Mouse (Mus musculus) embryo, embryonic 9.5 days (tissue): Measurements from ENCODE around the gene 2900011O08Rik.
"Not testable (repeated sequence)": the region's sequence is repeated elsewhere in the genome, so short reads cannot be mapped to it uniquely, and the experiment has no call there.

Experiments used
- DNase-seq: peaks from one replicate; pipeline ENCODE4 v3.0.0-alpha.2; 2017; ENCODE audit errors: extremely low spot score

Gene 2900011O08Rik

GRCm38 (mm10) chr16:13986574-13987478, at the start of gene 2900011O08Rik, which contains the start of gene Ifitm7:
Gene 2900011O08Rik, plus strand, starts transcription at chr16:13986604.
Gene Ifitm7, minus strand, starts transcription at chr16:13986888.
- peak; percentile 56 for DNase-seq

DNA sequence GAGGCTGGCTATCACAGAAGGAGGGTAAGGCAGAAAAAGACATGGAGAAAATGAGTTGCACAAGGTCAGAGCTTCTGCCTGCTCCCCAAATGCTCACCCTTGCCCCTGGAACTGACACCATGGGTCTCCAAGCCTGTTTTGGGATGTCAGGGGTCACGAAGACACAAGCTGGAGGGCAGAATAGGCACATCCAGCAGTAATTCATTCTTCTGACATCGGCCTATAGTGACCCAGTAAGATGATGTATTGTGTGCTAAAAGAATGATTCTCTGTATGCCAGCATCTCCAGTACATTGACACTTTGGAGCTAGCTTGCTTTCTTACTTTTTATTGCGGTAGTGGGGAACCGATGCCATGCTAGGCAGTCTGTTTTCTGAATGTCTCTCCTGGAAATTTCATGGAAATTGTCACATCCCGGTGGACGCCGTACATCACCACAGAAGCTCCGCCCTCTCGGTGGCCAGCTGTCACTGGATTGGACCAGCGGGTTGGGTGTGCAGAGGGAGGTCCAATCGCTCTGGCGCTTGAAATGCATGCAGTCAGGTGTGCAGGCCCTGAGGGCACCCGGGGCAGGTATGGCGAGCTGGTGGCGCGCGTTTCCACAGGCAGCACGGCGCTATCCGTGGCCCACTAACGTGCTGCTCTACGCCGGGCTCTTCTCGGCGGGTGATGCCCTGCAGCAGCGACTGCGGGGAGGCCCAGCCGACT, 46.1 kb upstream of the 2900011O08Rik start:
- peak; percentile 62 for DNase-seq

DNA sequence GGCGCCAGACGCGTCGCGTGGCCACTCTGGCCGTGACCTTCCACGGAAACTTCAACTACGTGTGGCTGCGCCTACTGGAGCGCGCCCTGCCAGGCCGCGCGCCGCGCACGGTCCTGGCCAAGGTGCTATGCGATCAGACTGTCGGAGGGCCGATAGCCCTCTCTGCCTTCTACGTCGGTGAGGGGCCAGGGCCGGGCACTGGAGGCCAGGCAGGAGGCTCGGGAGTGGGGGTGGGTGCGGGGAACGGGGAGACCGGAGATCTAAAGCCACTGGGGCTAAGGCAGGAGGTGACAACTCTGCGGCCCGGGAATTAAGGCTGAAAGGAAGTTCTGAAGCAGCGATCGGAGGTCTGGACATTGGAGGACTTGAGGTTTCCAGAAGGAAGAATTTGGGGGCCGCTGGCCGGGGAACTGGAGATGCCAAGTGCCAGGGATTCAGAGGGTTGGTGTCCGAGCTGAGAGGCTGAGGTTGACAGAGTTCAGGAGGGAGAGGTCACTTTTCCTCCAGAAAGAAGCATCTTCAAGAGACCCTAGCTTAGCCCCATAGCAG, 45.5 kb upstream of the 2900011O08Rik start:
- DNase-seq, result no peak

DNA sequence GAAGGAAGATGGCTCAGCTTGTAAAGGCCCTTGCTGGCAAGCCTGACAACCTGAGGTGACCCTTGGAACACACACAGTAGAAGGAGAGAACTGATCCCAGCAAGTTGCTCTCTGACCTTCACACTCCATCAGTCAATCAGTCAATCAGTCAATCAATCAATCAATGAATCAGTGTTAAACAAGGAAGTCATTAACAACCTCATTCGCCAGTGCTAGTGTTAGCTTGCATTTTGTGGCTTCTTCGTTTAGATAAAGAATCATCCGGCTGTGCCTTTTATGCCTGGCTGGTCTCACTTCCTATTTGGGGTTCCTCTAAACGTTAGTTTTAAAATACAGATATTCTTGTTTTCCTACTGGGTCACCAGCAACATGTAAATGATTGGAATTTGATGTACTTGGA, 42.2 kb upstream of the 2900011O08Rik start:
- DNase-seq, result no peak

- no peak for DNase-seq
These were observed 41.7 kb upstream of the 2900011O08Rik start for GRCm38 (mm10) chr16:13944752-13945151.

- no peak for DNase-seq
These were observed 41.3 kb upstream of the 2900011O08Rik start for GRCm38 (mm10) chr16:13945153-13945552.

DNA sequence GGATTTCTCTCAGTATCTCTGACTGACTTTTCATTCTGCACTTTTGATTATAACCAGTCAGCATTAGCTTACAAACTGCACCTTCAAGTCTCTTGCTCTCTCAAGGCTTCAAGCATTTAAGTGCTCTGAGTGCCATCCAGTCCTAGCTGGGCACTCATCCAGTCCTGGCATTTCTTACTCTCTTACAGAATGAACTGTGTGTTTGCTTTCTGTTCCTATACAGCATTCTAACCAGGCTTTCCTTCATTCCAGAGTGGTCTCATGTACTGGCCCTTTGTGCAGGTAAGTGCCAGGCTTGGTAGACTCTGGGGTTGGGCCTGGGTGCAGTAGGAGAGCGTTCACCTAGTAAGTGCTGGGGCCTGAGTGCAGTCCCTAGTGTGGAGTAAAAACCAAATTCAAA, 40.1 kb upstream of the 2900011O08Rik start:
- DNase-seq, result no peak

DNA sequence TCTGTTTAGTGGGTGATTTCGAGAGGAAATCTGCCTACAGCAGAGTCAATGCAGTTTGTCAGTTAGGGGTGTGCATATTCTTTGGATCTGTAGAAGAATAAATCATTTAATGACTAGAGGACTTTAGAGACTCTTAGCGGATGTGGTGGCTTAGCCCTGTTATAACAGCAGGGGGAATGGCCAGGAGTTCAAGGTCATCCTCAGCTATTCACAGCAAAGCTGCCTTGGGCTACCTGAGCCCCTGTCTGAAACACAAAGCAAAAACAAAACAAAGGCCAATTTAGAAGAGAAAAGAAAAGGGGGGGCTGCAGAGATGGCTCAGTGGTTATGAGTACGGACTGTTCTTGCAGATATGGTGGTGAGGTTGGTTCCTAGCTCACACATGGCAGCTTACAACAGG, 35.2 kb upstream of the 2900011O08Rik start:
- no peak for DNase-seq

DNA sequence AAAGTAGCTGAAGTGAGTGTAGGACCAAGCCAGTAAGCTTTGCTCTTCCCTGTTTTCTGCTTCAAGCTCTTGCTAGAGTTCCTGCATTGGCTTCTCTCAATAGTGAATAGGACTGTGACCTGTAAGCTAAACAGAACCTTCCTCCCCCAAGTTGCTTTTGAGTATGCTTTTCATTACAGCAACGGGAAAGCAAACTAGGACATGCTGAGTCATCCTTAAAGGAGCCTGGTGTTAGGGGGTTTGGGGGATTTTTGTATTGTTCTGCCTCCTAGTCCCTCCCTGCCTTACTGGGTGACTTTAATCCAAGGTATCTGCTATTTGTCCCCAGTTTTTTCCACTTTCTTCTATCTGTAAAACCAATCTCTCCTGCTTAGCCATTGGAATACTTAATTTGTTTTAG, 24.4 kb upstream of the 2900011O08Rik start:
- DNase-seq, result no peak

- DNase-seq, result no peak
These were observed 17.3 kb upstream of the 2900011O08Rik start for GRCm38 (mm10) chr16:13969096-13969495.

- DNase-seq, result no peak
These were observed 14.4 kb upstream of the 2900011O08Rik start for GRCm38 (mm10) chr16:13972051-13972450.

- not testable (repeated sequence) for DNase-seq
These were observed 10.0 kb upstream of the 2900011O08Rik start for GRCm38 (mm10) chr16:13976358-13976896.

DNA sequence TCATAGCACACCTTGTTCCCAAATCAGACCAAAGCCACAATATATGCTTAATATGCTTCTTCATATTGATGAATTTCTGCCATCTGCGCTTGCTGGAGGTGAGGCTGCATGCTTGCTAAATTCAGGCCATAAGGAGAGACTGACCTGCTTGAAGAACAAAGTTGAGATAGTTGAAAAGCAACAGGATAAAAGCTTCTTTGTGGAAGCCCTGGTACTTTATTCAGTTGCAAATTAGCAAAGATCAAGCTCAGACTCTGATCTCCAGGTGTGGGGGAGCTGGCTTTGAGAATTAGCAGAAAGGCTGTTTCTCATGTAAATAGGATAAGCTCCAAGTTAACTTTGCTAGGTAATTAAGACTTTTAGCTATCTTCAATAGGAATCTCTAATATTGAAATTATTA, 9.4 kb upstream of the 2900011O08Rik start:
- DNase-seq, result not testable (repeated sequence)

DNA sequence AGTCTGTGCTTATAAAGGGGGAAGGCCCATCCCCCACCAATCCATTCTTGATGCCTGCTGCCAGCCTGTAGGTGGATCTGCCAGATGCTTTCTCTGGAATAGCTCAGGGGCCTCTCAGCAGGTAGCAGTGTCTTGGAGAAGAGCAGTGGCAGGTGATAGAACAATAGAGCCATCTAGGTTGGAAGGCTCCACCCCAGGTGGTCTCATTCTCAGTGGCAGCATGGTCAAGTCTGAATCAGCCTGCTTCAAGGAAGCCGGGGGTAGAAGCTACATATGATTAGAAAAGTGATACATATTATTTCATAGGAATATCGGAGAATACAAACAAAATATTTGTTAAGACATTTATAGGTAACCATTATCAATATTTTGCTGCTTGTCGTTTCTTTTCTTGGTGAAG, 4.7 kb upstream of the 2900011O08Rik start:
- DNase-seq, result not testable (repeated sequence)

- no peak for DNase-seq
These were observed 3.2 kb upstream of the 2900011O08Rik start for GRCm38 (mm10) chr16:13983161-13983560.

GRCm38 (mm10) chr16:13986197-13986573, 219 bp upstream of the 2900011O08Rik start:
- DNase-seq, result no peak

GRCm38 (mm10) chr16:13992518-13993248, 6.3 kb downstream of the 2900011O08Rik start:
- no peak for DNase-seq

DNA sequence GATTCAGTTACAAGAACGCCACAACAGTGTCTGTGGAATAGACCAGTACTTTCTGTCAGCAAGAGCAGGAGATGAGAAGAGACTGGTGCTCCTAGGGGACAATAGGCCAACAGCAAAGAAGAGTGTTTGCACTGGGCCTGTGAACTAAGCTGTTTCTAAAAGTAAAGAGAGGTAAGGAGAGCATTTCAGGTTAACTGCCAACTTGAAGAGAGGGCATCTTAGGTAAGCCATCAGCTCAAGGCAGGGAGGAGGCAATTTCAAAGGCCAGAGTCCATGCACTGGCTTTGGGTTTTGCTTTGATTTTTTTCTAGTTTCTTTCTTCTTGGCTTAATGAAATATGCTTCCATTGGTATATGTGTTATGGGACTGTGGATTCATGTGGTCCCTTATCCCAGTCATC, 7.7 kb downstream of the 2900011O08Rik start:
- no peak for DNase-seq

- no peak for DNase-seq
These were observed 8.1 kb downstream of the 2900011O08Rik start for GRCm38 (mm10) chr16:13994502-13994901.

GRCm38 (mm10) chr16:14003386-14004130, 17.2 kb downstream of the 2900011O08Rik start:
- DNase-seq, result no peak

GRCm38 (mm10) chr16:14004170-14004569, 17.8 kb downstream of the 2900011O08Rik start:
- no peak for DNase-seq
